In the genomic region with DNA sequence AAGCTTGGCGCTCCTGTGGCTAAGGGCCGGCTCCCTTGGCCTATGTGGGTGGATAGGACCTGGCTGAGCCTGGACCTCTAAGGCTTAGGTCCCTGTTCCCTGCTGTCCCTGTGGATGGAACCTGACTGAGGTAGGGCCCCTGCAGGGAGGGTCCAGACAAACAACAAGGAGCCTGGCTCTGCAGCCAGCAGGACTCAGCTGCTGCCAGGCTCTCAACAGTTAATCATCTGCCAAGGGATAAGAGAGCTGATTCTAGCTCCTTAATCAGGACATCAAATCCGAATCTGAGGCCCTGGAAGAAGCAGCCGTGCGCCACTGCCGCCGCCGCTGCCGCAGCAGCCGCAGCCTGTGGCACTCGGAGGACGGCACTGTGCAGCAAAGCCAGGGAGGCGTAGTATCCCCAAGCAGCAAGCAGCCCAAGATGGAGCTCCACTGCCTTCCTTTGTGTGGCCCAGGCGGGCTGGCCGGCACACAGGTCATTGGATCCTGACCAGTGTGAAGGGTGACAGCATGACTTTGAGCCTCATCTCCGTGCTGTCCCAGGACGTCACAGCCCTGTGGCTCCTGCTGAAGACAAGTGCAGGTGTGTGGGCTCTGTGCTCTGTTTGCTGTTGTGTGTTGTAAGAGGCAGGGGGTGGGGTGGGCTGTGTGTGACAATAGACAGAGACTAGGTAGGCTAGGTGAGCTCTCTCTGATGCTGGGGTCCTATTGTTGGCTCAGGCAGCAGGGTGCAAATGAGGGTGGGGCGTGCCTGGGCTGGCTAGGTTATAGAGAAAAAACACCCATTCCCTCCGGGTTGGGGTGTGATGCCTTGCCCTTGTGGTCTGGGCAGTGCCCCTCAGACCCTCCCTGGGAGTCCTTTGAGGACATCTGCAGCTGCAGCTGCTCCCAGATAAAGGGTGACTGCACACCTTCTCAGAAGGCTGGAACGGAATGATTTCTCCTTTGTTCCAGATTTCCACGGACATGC, we compare ENCODE assay signal across 8 mouse cellular contexts.
DNase-seq lines count a peak whose midpoint lies in the region; ATAC-seq lines count a peak whose summit lies in the region.

No protein-coding gene starts in this region.

- no peaks in the 10 kb centered on the region for H3K9me3 ChIP-seq in megakaryocyte, embryonic 14.5 days
- H3K9me3 ChIP-seq in hindbrain, embryonic 16.5 days (ENCODE audit: control insufficient read depth, low read length) = no peaks in the 10 kb centered on the region
- H3K9me3 ChIP-seq in midbrain, embryonic 15.5 days = no peaks in the 10 kb centered on the region

- ATAC-seq in megakaryocyte, adult 5-6 weeks (ENCODE audit: poor library complexity, severe bottlenecking) = no peak
- peak; percentile 84 for ATAC-seq in hindbrain, embryonic 16.5 days
- peak; percentile 90 for ATAC-seq in midbrain, embryonic 15.5 days (replicated peaks)

- peak overlapping the region; percentile 16 for H3K4me3 ChIP-seq in megakaryocyte, embryonic 14.5 days (replicated peaks)
- H3K4me3 ChIP-seq in hindbrain, embryonic 16.5 days (ENCODE audit: low read length) = peak overlapping the region; percentile 66
- H3K4me3 ChIP-seq in midbrain, embryonic 15.5 days = peak overlapping the region; percentile 56

- H3K27me3 ChIP-seq in megakaryocyte, embryonic 14.5 days (replicated peaks) = peaks cover 54% of the 10 kb centered on the region
- no peaks in the 10 kb centered on the region for H3K27me3 ChIP-seq in hindbrain, embryonic 16.5 days (replicated peaks; ENCODE audit: control insufficient read depth, insufficient read depth, low read length)
- H3K27me3 ChIP-seq in midbrain, embryonic 15.5 days (replicated peaks) = no peaks in the 10 kb centered on the region

- WGBS in hindbrain, embryonic 16.5 days = 3% methylated on average over 21 of the region's 21 CpGs
- 2% methylated on average over 21 of the region's 21 CpGs for WGBS in midbrain, embryonic 15.5 days

- H3K4me1 ChIP-seq in megakaryocyte, embryonic 14.5 days = peaks cover 72% of the 10 kb centered on the region
- H3K4me1 ChIP-seq in hindbrain, embryonic 16.5 days (ENCODE audit: control insufficient read depth, insufficient read depth, low read depth, low read length) = peaks cover 48% of the 10 kb centered on the region
- H3K4me1 ChIP-seq in midbrain, embryonic 15.5 days = peaks cover 55% of the 10 kb centered on the region

- peak overlapping the region; percentile 89 for H3K9ac ChIP-seq in hindbrain, embryonic 16.5 days (ENCODE audit: low read depth, low read length)
- H3K9ac ChIP-seq in midbrain, embryonic 15.5 days = peak overlapping the region; percentile 85

- peaks cover 52% of the 10 kb centered on the region for H3K36me3 ChIP-seq in megakaryocyte, embryonic 14.5 days (replicated peaks; ENCODE audit: low read length)
- H3K36me3 ChIP-seq in hindbrain, embryonic 16.5 days (ENCODE audit: control insufficient read depth, insufficient read depth, low read length) = no peaks in the 10 kb centered on the region
- no peaks in the 10 kb centered on the region for H3K36me3 ChIP-seq in midbrain, embryonic 15.5 days (replicated peaks)

- H3K27ac ChIP-seq in hindbrain, embryonic 16.5 days (ENCODE audit: low read depth, low read length) = peak overlapping the region; percentile 96
- H3K27ac ChIP-seq in midbrain, embryonic 15.5 days = peak overlapping the region; percentile 95

- peak; percentile 48 for DNase-seq in adrenal gland, postnatal 14 days
- DNase-seq in adrenal gland, postnatal 25 days = no peak
- DNase-seq in urinary bladder, adult 18-20 months (ENCODE audit: low spot score in 2 of 2) = no peak
- no peak for DNase-seq in lung, postnatal 25 days (ENCODE audit: low spot score)

- peak overlapping the region; percentile 89 for H3K4me2 ChIP-seq in hindbrain, embryonic 16.5 days (ENCODE audit: low read length)
- peak overlapping the region; percentile 82 for H3K4me2 ChIP-seq in midbrain, embryonic 15.5 days

Comparison
In these comparisons a context has a peak if more than half of its experiments do, and no peak if none do; other contexts are left out.
1. H3K4me3 ChIP-seq: peak in every context shown above with its lines; median percentile 66 in hindbrain, embryonic 16.5 days; 56 in midbrain, embryonic 15.5 days; 16 in megakaryocyte, embryonic 14.5 days.